Mouse (Mus musculus) limb, embryonic 10.5 days (tissue): ENCODE results near the gene Zkscan17. TPM values are rescaled to one million over a fixed set of nuclear protein-coding genes. Genes with fewer than 3 reads are reported as not detected.

Experiments used
- DNase-seq: peaks from one replicate; pipeline ENCODE4 v3.0.0-alpha.2; 2017; ENCODE audit warnings: low spot score
- H3K27ac ChIP-seq: fragments of 300-500 bp; sonication (generic); 2 replicates; pipeline ENCODE4 v1.5.1; 2016; ENCODE audit warnings: mild to moderate bottlenecking
- H3K27me3 ChIP-seq: fragments of 300-500 bp; sonication (generic); 2 replicates; pipeline ENCODE4 v1.6.1; 2016; ENCODE audit warnings: low read depth, mild to moderate bottlenecking; ENCODE audit not compliant: poor library complexity, severe bottlenecking
- H3K36me3 ChIP-seq: fragments of 300-500 bp; sonication (generic); 2 replicates; pipeline ENCODE4 v1.6.1; 2016; ENCODE audit warnings: mild to moderate bottlenecking, moderate library complexity
- H3K4me1 ChIP-seq: fragments of 300-500 bp; sonication (generic); 2 replicates; pipeline ENCODE4 v1.6.1; 2016
- H3K4me3 ChIP-seq: fragments of 300-500 bp; sonication (generic); 2 replicates; pipeline ENCODE4 v1.5.1; 2016; ENCODE audit warnings: mild to moderate bottlenecking, moderate library complexity
- H3K9me3 ChIP-seq: fragments of 300-500 bp; sonication (generic); replicated peaks from 2 replicates; pipeline ENCODE4 v1.6.1; 2016; ENCODE audit warnings: mild to moderate bottlenecking
- WGBS: fragments of 180-500 bp; shearing (Covaris S2); methylation state at CpG from one replicate; pipeline ENCODE4 v1.1.7; 2016; 5-methylcytosine and 5-hydroxymethylcytosine counted together
- polyA plus RNA-seq: library from polyadenylated mRNA; unstranded; fragments of >200 nt; fragmentation: Nextera tagmentation; extraction: Ambion mirVana; gene quantifications from 2 replicates; pipeline ENCODE4 v1.2.1, GENCODE M21; 2016

Zkscan17 gene
- polyA plus RNA-seq, 1 experiment from 2014 or later, result 46.1 TPM

DNA sequence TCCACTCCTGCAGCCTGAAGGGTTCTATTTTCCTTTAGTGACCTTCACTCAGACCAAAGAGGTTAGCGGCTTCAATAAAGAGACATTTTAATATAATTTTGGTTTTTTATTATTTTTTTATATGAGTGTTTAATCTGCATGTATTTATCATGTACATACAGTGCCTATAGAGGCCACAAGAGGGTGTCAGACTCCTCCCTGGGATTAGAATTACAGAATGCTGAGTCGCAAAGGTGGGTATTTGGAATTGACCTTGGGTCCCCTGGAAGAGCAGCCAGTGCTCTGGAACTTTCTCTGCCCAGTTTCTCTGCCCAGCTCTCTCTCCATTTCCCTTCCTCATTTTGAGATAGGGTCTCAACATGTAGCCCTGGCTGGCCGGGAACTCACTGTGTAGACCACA is 13.0 kb downstream of the Zkscan17 start:
- Histone ChIP-seq H3K36me3 (peaks cover 31% of the 10 kb centered on the region), H3K4me3 (no peak overlapping the region), H3K27ac (no peak overlapping the region), H3K9me3 (no peaks in the 10 kb centered on the region), H3K27me3 (no peaks in the 10 kb centered on the region), H3K4me1 (peaks cover 11% of the 10 kb centered on the region; the same call in 1 of the 2 replicates)
- DNase-seq, result no peak
- 91% methylated on average over 3 of the region's 3 CpGs for WGBS

DNA sequence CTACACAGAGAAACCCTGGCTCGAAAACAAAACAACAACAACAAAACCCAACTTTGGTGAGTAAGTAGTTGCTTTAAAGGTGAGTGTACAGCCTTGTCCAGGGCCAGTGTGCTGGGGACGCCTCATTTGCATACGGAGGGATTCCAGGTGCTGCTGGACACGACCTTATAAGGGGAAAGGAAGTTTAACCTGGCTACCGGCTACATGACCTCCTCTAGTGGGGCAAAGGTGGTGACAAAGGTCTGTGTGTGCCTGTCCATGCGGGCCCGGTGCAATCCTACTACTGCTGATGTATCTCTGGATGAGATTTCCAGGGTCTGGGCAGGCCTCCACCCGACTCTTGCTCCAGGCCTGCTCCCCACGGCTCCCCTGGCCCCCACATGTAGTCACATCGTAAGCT is 13.8 kb downstream of the Zkscan17 start:
- no peak for DNase-seq
- peaks cover 12% of the 10 kb centered on the region for H3K4me1 ChIP-seq
- no peaks in the 10 kb centered on the region for H3K9me3 ChIP-seq
- no peak overlapping the region for H3K27ac ChIP-seq
- H3K4me3 ChIP-seq, result no peak overlapping the region
- no peaks in the 10 kb centered on the region for H3K27me3 ChIP-seq
- H3K36me3 ChIP-seq, result peaks cover 37% of the 10 kb centered on the region
- WGBS, result 88% methylated on average over 10 of the region's 10 CpGs

DNA sequence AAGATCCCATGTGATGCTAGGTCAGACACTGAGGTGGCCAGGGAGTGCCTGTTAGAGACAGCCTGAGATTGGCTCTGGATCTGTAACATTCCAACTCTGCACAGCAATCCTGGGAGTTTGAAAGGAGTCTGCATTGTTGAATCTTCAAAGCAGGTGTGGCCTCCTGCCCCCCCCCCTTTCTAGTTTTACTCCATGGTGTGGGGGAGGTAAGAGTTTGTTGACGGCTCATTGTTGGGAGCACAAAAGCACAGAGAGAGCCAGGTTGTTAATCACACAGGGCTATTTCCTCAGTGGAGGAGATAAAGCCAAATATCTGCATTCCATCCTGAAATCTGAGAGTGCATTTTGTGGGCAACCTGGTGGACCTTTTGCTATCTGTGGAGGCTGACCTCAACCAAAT is 15.0 kb downstream of the Zkscan17 start:
- peaks cover 37% of the 10 kb centered on the region for H3K36me3 ChIP-seq
- no peaks in the 10 kb centered on the region for H3K9me3 ChIP-seq
- WGBS, result 76% methylated on average over 1 of the region's 1 CpGs
- H3K4me3 ChIP-seq, result no peak overlapping the region
- H3K4me1 ChIP-seq, result peaks cover 24% of the 10 kb centered on the region
- no peaks in the 10 kb centered on the region for H3K27me3 ChIP-seq
- H3K27ac ChIP-seq, result no peak overlapping the region
- DNase-seq, result no peak

DNA sequence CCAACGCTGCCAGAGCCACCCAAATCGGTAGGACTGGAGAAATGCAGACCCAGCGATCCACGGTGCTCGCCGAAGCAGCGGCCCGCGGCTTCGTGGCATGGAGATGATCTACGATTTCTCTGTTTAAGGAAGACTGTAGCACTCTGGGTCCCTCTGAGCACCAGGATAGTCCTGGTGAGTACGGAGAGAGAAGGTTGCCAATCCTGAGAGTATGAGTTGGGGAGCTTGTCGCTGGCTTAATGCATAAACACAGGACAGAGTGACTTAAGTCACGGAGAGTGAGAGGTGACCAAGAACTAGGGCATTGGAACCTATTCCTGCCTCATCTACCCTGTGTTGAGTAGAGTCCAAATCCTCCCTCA is 19.9 kb downstream of the Zkscan17 start:
- Histone ChIP-seq H3K36me3 (peaks cover 62% of the 10 kb centered on the region), H3K4me1 (peaks cover 25% of the 10 kb centered on the region), H3K9me3 (no peaks in the 10 kb centered on the region), H3K4me3 (peak overlapping the region; percentile 86), H3K27me3 (no peaks in the 10 kb centered on the region), H3K27ac (peak overlapping the region; percentile 96)
- no peak for DNase-seq
- WGBS, result under 1% methylated on average over 14 of the region's 14 CpGs

DNA sequence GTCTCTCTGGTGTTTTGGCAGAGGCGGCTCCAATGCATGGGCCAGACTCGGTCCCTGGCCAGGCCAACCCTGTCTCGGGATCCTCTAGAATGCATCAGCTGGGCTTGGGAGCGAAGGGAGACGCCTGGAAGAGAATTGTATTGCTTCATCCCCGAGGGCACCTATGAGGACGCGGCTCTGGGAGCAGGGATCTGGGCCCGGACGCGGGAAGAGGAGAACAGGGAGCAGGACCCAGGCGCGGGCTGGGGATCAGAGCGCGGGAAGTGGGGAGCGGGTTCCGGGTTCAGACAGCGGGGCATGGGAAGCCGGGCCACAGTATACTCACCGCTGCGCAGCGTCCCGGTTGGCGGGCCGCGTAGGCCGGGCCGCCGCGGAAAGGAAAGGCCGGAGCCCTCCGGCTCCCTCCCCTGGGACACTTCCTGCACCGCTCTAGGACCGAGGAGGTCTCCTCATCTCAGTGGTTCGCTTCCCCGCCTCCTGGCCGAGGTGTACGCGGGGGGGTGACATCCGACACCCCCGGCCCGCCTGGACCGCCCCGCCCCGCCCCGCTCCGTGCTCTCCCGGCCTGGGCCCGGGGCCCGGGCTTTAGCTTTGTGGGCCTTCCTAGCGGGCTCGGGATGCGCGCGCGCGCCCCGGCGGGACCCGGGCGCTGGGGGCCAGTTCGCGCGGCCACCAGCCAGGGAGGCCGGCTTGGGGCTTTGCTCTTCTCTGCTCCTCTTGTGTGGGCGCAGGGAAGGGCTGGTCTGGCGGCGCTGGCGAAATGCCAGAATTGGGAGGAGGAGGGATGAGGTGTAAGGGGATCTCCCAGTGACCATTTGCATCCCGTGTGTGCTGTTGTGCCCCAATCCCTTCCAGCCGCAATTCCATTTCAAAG is 20.5 kb downstream of the Zkscan17 start:
- Histone ChIP-seq H3K27ac (peak overlapping the region; percentile 96), H3K27me3 (no peaks in the 10 kb centered on the region), H3K9me3 (no peaks in the 10 kb centered on the region), H3K4me3 (peak overlapping the region; percentile 86), H3K4me1 (peaks cover 25% of the 10 kb centered on the region), H3K36me3 (peaks cover 62% of the 10 kb centered on the region)
- WGBS, result under 1% methylated on average over 68 of the region's 71 CpGs
- peak; percentile 93 for DNase-seq

DNA sequence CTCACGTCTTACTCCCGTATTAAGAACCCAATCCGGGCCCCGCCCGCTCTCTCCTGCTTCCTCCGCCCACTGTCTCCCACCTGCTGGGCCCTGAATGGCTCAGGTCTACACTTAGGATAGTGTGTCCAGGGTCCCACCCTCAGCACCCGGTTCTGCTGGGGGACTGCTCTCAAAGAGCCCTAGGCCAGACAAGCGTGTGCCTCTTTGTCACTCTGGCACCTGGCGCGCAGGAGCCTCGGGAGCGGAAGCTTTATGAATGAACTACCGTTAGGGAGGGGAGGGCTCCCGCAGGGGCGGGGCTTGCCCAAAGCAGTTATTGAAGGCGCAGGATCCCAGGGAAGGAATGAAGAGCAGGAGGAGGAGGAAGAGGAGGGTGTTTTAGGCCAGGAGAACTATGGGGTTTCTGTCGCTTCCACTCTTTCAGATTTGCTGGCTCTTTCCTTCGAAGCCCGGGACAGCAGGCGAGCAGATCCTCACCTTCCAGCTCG is 21.2 kb downstream of the Zkscan17 start:
- peak; percentile 82 for DNase-seq
- Histone ChIP-seq H3K4me1 (peaks cover 25% of the 10 kb centered on the region), H3K27ac (peak overlapping the region; percentile 96), H3K36me3 (peaks cover 62% of the 10 kb centered on the region), H3K4me3 (peak overlapping the region; percentile 86), H3K9me3 (no peaks in the 10 kb centered on the region), H3K27me3 (no peaks in the 10 kb centered on the region)
- whole genome bisulfite sequencing, result under 1% methylated on average over 21 of the region's 21 CpGs

DNA sequence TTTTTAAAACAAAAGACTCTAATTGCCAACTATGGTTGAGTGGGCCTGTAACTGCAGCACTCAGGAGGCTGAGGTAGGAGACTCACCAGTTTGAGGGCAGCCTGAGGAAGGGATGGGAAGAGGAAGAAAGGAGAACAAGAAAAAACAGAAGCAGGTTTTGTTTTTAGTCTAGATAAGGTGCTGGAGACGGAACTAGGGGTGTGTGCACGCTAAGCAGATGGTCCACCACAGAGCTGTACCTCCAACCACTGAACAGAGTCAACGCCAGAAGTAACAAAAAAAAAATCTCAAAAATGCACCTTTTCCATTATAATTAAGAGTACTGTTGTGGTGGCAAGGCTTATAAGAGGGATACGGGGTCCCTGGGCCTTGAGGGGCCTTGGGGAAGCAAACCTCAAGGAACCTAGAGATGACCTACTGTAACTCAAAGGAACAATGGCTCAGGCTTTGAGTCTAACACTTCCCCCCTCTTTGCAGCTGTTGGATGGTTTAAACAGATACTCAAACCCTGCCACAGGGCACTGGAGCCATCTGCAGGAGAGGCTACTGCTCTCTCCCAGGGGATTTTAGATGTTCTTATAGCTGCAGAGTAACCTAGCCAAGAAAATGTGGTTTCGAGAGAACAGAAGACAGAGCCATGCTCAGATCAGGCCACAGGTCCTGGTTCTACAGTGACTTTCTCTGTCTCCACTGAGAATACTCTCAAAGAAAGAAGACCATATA is 24.4 kb downstream of the Zkscan17 start:
- peaks cover 74% of the 10 kb centered on the region for H3K36me3 ChIP-seq
- H3K27ac ChIP-seq, result no peak overlapping the region
- no peaks in the 10 kb centered on the region for H3K9me3 ChIP-seq
- peaks cover 16% of the 10 kb centered on the region for H3K4me1 ChIP-seq
- H3K27me3 ChIP-seq, result no peaks in the 10 kb centered on the region
- no peak overlapping the region for H3K4me3 ChIP-seq
- WGBS, result 93% methylated on average over 5 of the region's 5 CpGs
- no peak for DNase-seq

DNA sequence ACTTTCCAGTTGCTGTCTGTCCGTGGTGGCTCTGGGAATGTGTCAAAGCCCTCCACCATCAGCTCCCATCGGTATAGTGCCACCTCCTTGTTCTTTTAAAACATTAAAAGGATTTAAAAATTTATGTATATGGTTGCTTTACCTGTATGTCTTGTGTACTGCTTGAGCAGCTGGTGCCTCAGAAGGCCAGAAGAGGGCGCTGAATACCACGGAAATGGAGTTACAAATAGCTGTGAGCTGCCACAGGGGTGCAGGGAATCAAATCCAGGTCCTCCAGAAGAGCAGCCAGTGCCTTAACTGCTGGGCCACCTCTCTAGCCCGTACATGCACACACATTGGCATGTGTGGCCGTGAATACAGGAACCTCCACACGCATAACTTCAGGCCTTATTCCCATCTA is 28.8 kb downstream of the Zkscan17 start:
- no peak overlapping the region for H3K27ac ChIP-seq
- H3K36me3 ChIP-seq, result peaks cover 100% of the 10 kb centered on the region

DNA sequence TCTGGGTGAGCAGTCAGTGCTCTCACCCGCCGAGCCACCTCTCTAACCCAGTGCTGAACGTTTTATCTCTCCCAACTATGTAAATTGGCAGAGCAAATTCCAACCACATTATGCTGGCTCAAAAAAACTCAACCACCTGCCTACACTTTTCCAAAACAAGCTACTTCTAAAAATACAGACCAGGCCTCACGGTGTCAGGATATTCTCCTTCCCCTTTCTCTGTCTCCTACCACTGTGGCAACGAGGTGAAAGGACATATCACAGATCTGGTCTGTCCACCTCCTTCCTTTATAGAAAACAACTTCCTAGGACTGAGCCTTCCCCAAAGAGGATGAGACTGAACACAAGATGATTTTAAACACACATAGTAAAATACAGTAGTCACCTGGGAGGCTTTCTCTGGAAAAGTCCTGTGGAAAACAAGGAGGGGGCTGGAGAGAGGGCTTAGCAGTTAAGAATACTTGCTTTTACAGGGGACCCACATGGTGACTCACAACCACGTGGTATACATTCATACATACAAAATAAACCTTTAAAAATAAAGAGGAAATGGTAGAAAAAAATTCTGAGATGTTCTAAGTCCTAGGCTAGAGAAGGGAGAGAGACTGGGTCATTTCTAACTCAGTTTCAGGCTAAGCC is 29.8 kb downstream of the Zkscan17 start:
- no peak for DNase-seq
- no peak overlapping the region for H3K4me3 ChIP-seq
- H3K9me3 ChIP-seq, result no peaks in the 10 kb centered on the region
- WGBS, result 93% methylated on average over 6 of the region's 6 CpGs
- H3K27me3 ChIP-seq, result no peaks in the 10 kb centered on the region
- H3K4me1 ChIP-seq, result no peaks in the 10 kb centered on the region
- H3K27ac ChIP-seq, result no peak overlapping the region
- H3K36me3 ChIP-seq, result peaks cover 100% of the 10 kb centered on the region

More for the DNA sequence above, 28.8 kb downstream of the Zkscan17 start:
- Histone ChIP-seq H3K9me3 (no peaks in the 10 kb centered on the region), H3K4me1 (no peaks in the 10 kb centered on the region), H3K27me3 (no peaks in the 10 kb centered on the region), H3K4me3 (no peak overlapping the region)
- DNase-seq, result no peak
- 90% methylated on average over 7 of the region's 7 CpGs for WGBS

DNA sequence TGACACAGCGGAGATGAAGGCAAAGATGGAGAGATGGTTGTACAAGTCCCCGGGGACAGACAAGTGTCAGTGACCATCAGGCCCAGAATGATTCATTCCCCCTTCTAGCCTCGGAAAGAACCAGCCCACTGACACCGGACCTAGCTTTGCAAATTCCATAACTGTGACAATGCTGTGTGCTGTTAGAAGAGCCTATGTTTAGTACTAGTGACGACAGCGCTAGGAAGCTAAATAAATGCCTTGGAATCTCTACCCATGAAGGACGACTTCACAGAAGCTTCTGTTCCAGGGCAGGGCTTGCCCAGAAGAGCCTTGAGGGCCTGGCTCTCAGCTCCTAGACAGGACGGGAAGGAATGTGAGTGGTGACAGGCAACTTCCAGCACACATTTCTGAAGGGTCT is 40.3 kb downstream of the Zkscan17 start:
- Histone ChIP-seq H3K9me3 (no peaks in the 10 kb centered on the region), H3K4me3 (no peak overlapping the region), H3K36me3 (peaks cover 66% of the 10 kb centered on the region), H3K4me1 (no peaks in the 10 kb centered on the region), H3K27me3 (no peaks in the 10 kb centered on the region), H3K27ac (no peak overlapping the region)
- DNase-seq, result no peak
- 88% methylated on average over 8 of the region's 8 CpGs for WGBS

DNA sequence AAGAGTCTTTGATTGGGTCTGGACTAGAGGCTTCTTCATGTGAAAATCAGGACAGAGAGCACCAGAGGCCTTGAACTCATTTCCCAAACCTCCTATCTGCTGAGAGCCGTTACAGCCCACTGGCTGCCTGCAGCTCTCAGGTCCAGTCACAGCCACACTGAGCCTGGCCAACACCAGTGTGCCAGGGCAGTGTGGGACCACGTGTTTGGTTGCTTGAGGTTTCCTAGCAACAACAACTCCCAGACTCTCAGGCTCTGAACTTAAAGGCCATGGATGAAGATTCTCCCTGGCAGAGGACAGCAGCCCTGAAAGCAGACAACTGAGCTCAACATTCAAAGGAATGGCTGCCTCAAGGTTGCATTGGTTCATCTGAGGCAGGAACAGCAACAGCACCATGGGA is 40.9 kb downstream of the Zkscan17 start:
- no peak overlapping the region for H3K4me3 ChIP-seq
- H3K9me3 ChIP-seq, result no peaks in the 10 kb centered on the region
- WGBS, result 67% methylated on average over 2 of the region's 2 CpGs
- H3K4me1 ChIP-seq, result no peaks in the 10 kb centered on the region
- no peak for DNase-seq
- peaks cover 60% of the 10 kb centered on the region for H3K36me3 ChIP-seq
- H3K27me3 ChIP-seq, result no peaks in the 10 kb centered on the region
- no peak overlapping the region for H3K27ac ChIP-seq

DNA sequence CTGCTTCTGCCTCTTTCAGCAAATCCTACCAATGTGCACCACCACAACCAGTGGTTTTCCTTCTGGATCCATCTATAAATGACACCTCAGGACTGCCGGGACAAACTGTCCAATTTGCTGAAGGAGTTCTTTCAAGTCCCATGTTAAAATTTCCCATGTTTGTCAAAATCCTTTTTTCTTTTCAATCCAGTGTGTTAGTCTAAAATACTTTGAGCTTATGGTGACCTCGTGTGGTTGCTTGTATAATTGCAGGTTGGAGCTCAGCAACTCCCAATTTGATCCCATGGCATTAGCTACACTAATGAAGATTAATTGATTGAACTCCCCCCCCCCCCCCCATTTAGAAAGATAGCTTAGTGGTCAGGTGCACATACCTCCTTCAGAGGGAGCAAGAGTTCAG is 43.3 kb downstream of the Zkscan17 start:
- DNase-seq, result peak; percentile 54
- WGBS, result 11% methylated on average over 2 of the region's 2 CpGs
- H3K36me3 ChIP-seq, result peaks cover 37% of the 10 kb centered on the region
- no peak overlapping the region for H3K4me3 ChIP-seq
- no peaks in the 10 kb centered on the region for H3K4me1 ChIP-seq
- H3K27ac ChIP-seq, result no peak overlapping the region
- H3K9me3 ChIP-seq, result no peaks in the 10 kb centered on the region
- H3K27me3 ChIP-seq, result no peaks in the 10 kb centered on the region

DNA sequence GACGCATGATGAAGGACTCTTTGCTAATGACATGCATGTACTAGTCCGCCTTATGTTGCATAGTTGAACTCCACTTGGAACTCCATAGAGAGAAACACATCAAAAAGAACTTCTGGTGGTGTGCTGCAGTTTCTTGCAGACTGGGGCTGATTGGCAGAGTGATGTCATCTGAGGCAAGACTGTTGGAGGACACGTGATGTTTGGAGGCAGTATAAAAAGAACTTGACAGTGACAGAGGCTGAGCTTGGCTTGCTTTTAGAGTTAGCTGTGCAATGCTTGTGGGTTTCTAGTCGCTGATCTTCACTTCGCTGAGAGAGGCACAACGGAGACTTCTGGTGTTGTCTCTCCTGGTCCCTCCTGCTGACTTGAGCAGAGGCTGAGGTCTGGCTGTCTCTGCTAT is 49.3 kb downstream of the Zkscan17 start:
- WGBS, result 74% methylated on average over 6 of the region's 6 CpGs
- Histone ChIP-seq H3K9me3 (no peaks in the 10 kb centered on the region), H3K4me3 (no peak overlapping the region), H3K27me3 (no peaks in the 10 kb centered on the region), H3K4me1 (no peaks in the 10 kb centered on the region), H3K36me3 (no peaks in the 10 kb centered on the region), H3K27ac (no peak overlapping the region)
- no peak for DNase-seq
